Mouse (Mus musculus): ENCODE results near the gene Arpp21. TPM values are rescaled to one million over a fixed set of nuclear protein-coding genes. Genes with fewer than 3 reads are reported as not detected.

The Arpp21 gene
- 0.58 and 0.77 TPM in 2 replicates for polyA plus RNA-seq (2015; fragmentation: Nextera tagmentation; extraction: Ambion mirVana)

- Histone ChIP-seq H3K9ac (no peak within 1 kb of the TSS), H3K4me2 (peak within 1 kb of the TSS; percentile 33), H3K27me3 (peaks cover 57% of the 10 kb centered on the region), H3K4me3 (replicated peaks) (peak within 1 kb of the TSS; percentile 10; the same call in 1 of the 2 replicates), H3K4me1 (replicated peaks) (no peaks in the 10 kb centered on the region), H3K36me3 (replicated peaks) (no peaks in the 10 kb centered on the region), H3K27ac (replicated peaks) (no peak within 1 kb of the TSS), H3K9me3 (replicated peaks) (no peaks in the 10 kb centered on the region)
- WGBS (ENCODE audit: insufficient replicate concordance): 28% methylated on average over 16 of the region's 16 CpGs
- no peak for ATAC-seq (ENCODE audit: insufficient read depth)
These were observed at the start of gene Arpp21 for GRCm38 (mm10) chr9:112235696-112236397. Arpp21 (minus strand) TSS chr9:112235938.

DNA sequence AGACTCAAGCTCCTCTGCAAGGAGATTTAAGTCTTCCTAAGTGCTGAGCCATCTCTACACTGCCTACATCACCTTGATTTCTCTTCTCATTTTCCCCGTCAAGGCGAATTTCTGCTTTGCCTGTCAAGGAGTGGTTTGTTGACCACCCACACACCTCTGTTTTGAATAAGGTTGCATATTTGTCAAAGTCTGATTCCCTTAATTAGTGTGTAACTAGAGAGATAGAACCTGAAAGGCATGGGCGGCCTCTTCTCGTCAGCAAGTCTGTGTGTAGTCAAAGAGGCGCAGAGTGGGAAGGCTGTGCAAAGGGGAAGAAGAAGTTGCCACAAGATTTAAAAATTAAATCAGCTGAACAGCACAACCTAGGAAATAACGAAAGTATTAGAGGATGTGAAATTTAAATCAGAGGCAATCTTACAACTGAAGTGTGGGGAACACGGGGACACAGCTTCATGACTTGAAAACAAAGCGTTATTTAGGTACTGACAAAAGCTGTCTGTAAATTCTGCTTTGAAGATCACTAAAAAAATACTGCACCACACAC lies 36.8 kb upstream of the Arpp21 start:
- no peaks in the 10 kb centered on the region for H3K27me3 ChIP-seq
- H3K4me3 ChIP-seq (replicated peaks): no peak overlapping the region
- no peak for ATAC-seq (ENCODE audit: insufficient read depth)
- no peaks in the 10 kb centered on the region for H3K9me3 ChIP-seq (replicated peaks)
- no peak overlapping the region for H3K9ac ChIP-seq
- no peak overlapping the region for H3K27ac ChIP-seq (replicated peaks)
- H3K4me1 ChIP-seq (replicated peaks): no peaks in the 10 kb centered on the region
- H3K36me3 ChIP-seq (replicated peaks): no peaks in the 10 kb centered on the region
- no peak overlapping the region for H3K4me2 ChIP-seq
- 63% methylated on average over 8 of the region's 8 CpGs for WGBS (ENCODE audit: insufficient replicate concordance)

GRCm38 (mm10) chr9:112264982-112265641 lies 29.4 kb upstream of the Arpp21 start:
- H3K9ac ChIP-seq: no peak overlapping the region
- H3K4me1 ChIP-seq (replicated peaks): no peaks in the 10 kb centered on the region
- H3K4me3 ChIP-seq (replicated peaks): no peak overlapping the region
- no peaks in the 10 kb centered on the region for H3K27me3 ChIP-seq
- WGBS (ENCODE audit: insufficient replicate concordance): 28% methylated on average over 4 of the region's 4 CpGs
- H3K4me2 ChIP-seq: no peak overlapping the region
- ATAC-seq (ENCODE audit: insufficient read depth): peak; percentile 82
- H3K9me3 ChIP-seq (replicated peaks): no peaks in the 10 kb centered on the region
- no peak overlapping the region for H3K27ac ChIP-seq (replicated peaks)
- no peaks in the 10 kb centered on the region for H3K36me3 ChIP-seq (replicated peaks)

DNA sequence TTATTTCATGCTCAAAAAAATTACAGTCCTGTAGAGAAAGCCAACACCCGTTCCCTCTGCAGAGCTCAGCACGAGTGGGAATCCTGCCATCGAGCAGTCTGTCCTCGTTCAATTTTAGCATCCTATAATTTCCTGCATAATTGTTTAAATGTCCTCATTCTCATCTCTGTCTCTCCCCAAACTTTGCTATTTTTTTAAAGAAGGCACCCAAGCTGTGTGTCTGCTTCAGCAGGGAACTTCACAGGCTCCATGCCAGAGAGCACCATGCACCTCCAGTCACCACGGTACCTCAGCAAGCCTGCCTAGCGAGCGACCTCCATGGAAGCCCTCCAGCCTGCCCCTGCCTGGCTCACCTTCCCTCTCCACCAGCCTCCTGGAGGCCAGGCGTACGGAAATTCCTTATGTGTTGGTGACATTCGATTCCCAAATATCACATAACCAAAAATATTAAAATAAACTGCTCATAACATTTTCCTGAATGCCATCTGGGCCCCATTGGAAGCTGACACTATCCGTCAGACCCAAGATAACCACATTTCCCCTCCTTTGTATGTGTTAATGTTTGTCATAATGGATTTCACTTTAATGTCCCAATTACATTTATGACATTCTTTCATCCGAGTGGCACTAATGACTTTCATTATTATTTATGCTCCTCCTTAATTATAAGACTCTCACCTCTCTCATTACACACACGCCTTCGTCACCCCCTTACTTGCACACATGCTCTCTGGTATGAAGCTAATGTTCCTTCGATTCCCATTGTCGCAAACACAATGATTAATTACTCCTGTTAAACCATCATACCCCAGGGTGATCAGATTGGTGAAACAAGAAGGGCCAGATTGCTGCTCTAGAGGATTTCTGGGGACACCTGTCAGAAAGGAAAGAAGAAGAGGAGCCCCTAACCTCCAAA lies 26.5 kb upstream of the Arpp21 start:
- Histone ChIP-seq H3K4me2 (no peak overlapping the region), H3K4me3 (replicated peaks) (no peak overlapping the region), H3K9me3 (replicated peaks) (no peaks in the 10 kb centered on the region), H3K36me3 (replicated peaks) (no peaks in the 10 kb centered on the region), H3K9ac (no peak overlapping the region), H3K27ac (replicated peaks) (no peak overlapping the region), H3K27me3 (no peaks in the 10 kb centered on the region), H3K4me1 (replicated peaks) (no peaks in the 10 kb centered on the region)
- WGBS (ENCODE audit: insufficient replicate concordance): 70% methylated on average over 16 of the region's 16 CpGs
- ATAC-seq (ENCODE audit: insufficient read depth): no peak

DNA sequence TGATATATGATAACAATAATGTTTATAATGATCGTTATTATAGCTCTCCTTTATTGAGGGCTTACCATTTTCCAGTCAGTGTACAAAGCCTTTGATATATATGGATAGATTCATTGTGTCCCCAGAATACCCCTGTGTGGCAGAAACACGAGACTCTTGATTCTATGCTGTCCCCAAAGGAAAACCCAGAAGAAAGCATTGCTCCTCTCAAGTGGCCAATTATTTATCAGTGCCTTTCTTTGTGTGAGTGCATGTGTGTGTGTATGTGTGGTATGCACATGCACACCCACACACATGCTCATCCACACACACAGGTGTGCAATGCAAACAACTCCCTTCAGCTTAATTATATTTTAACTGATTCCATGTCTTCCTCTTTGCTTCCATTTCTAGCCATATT lies 25.8 kb upstream of the Arpp21 start:
- Histone ChIP-seq H3K9me3 (replicated peaks) (no peaks in the 10 kb centered on the region), H3K27ac (replicated peaks) (no peak overlapping the region), H3K27me3 (no peaks in the 10 kb centered on the region), H3K36me3 (replicated peaks) (no peaks in the 10 kb centered on the region), H3K4me2 (no peak overlapping the region), H3K4me1 (replicated peaks) (no peaks in the 10 kb centered on the region), H3K4me3 (replicated peaks) (no peak overlapping the region), H3K9ac (no peak overlapping the region)
- ATAC-seq (ENCODE audit: insufficient read depth): no peak
- WGBS (ENCODE audit: insufficient replicate concordance): 52% methylated on average over 2 of the region's 2 CpGs

- Histone ChIP-seq H3K9me3 (replicated peaks) (no peaks in the 10 kb centered on the region), H3K4me3 (replicated peaks) (no peak overlapping the region), H3K4me1 (replicated peaks) (no peaks in the 10 kb centered on the region), H3K27me3 (no peaks in the 10 kb centered on the region), H3K9ac (no peak overlapping the region), H3K4me2 (no peak overlapping the region), H3K36me3 (replicated peaks) (no peaks in the 10 kb centered on the region), H3K27ac (replicated peaks) (no peak overlapping the region)
- ATAC-seq (ENCODE audit: insufficient read depth): no peak
- WGBS (ENCODE audit: insufficient replicate concordance): 52% methylated on average over 2 of the region's 2 CpGs
These were observed 25.0 kb upstream of the Arpp21 start for GRCm38 (mm10) chr9:112260696-112261095.

DNA sequence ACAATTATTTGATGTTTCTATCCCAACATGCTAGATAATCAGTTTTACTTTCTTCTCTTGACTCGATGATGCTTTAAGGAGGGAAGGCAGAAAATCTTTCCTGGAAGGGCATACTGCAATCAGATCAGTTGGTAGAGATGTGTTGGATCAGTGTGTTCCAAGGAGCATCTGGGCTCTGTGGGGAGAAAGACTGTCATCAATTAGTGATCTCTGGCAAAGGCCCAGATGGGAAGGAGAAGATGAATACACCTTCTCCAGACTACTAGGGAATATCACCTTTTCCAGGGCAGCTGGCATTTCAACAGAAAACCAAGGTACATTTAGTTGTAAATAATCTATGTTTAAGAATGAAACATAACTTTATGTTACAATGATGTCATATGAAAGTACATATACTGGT lies 22.8 kb upstream of the Arpp21 start:
- no peak for ATAC-seq (ENCODE audit: insufficient read depth)
- WGBS (ENCODE audit: insufficient replicate concordance): 61% methylated on average over 1 of the region's 1 CpGs
- H3K36me3 ChIP-seq (replicated peaks): no peaks in the 10 kb centered on the region
- no peaks in the 10 kb centered on the region for H3K9me3 ChIP-seq (replicated peaks)
- no peak overlapping the region for H3K9ac ChIP-seq
- no peaks in the 10 kb centered on the region for H3K4me1 ChIP-seq (replicated peaks)
- H3K27me3 ChIP-seq: no peaks in the 10 kb centered on the region
- H3K27ac ChIP-seq (replicated peaks): no peak overlapping the region
- H3K4me2 ChIP-seq: no peak overlapping the region
- H3K4me3 ChIP-seq (replicated peaks): no peak overlapping the region

- 46% methylated on average over 2 of the region's 2 CpGs for WGBS (ENCODE audit: insufficient replicate concordance)
- no peak overlapping the region for H3K27ac ChIP-seq (replicated peaks)
- ATAC-seq (ENCODE audit: insufficient read depth): no peak
These were observed 20.2 kb upstream of the Arpp21 start for GRCm38 (mm10) chr9:112255971-112256370.

GRCm38 (mm10) chr9:112253730-112254129 lies 18.0 kb upstream of the Arpp21 start:
- Histone ChIP-seq H3K9me3 (replicated peaks) (no peaks in the 10 kb centered on the region), H3K4me3 (replicated peaks) (no peak overlapping the region), H3K36me3 (replicated peaks) (no peaks in the 10 kb centered on the region), H3K27me3 (no peaks in the 10 kb centered on the region), H3K4me1 (replicated peaks) (no peaks in the 10 kb centered on the region), H3K27ac (replicated peaks) (no peak overlapping the region), H3K9ac (no peak overlapping the region), H3K4me2 (peak overlapping the region; percentile 15; the same call in 1 of the 2 replicates)
- 37% methylated on average over 1 of the region's 1 CpGs for WGBS (ENCODE audit: insufficient replicate concordance)
- ATAC-seq (ENCODE audit: insufficient read depth): peak; percentile 60

More at GRCm38 (mm10) chr9:112255971-112256370, 20.2 kb upstream of the Arpp21 start:
- Histone ChIP-seq H3K27me3 (no peaks in the 10 kb centered on the region), H3K4me3 (replicated peaks) (no peak overlapping the region), H3K9me3 (replicated peaks) (no peaks in the 10 kb centered on the region), H3K36me3 (replicated peaks) (no peaks in the 10 kb centered on the region), H3K4me1 (replicated peaks) (no peaks in the 10 kb centered on the region), H3K9ac (no peak overlapping the region), H3K4me2 (no peak overlapping the region)

DNA sequence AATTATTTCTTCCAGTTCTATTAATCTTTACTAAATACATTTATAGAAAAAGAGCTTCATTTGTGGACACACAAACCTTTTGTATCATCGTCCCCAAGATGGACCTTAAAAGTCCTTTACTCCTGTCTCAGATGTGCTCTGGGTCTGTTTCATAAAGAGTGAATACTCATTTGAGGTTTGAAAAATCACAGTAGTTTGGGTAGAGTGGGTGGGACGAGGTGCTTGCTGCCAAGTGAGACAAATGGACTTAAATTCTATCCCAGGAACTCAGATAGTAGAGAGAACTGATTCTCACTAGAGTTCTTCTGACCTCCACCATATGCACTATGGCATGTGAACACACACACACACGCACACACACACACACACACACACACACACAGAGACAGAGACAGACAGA lies 16.1 kb upstream of the Arpp21 start:
- H3K27me3 ChIP-seq: no peaks in the 10 kb centered on the region
- H3K4me3 ChIP-seq (replicated peaks): no peak overlapping the region
- no peaks in the 10 kb centered on the region for H3K36me3 ChIP-seq (replicated peaks)
- 57% methylated on average over 3 of the region's 3 CpGs for WGBS (ENCODE audit: insufficient replicate concordance)
- H3K27ac ChIP-seq (replicated peaks): no peak overlapping the region
- H3K9me3 ChIP-seq (replicated peaks): no peaks in the 10 kb centered on the region
- H3K4me1 ChIP-seq (replicated peaks): no peaks in the 10 kb centered on the region
- H3K9ac ChIP-seq: no peak overlapping the region
- no peak for ATAC-seq (ENCODE audit: insufficient read depth)
- no peak overlapping the region for H3K4me2 ChIP-seq

GRCm38 (mm10) chr9:112251339-112251738 lies 15.6 kb upstream of the Arpp21 start:
- Histone ChIP-seq H3K9ac (no peak overlapping the region), H3K9me3 (replicated peaks) (no peaks in the 10 kb centered on the region), H3K27me3 (no peaks in the 10 kb centered on the region), H3K4me2 (no peak overlapping the region), H3K4me1 (replicated peaks) (no peaks in the 10 kb centered on the region), H3K4me3 (replicated peaks) (no peak overlapping the region), H3K27ac (replicated peaks) (no peak overlapping the region), H3K36me3 (replicated peaks) (no peaks in the 10 kb centered on the region)
- no peak for ATAC-seq (ENCODE audit: insufficient read depth)
- 67% methylated on average over 5 of the region's 5 CpGs for WGBS (ENCODE audit: insufficient replicate concordance)
